Mouse (Mus musculus): ENCODE data around the gene Ccdc163. TPM values are rescaled to one million over a fixed set of nuclear protein-coding genes. Genes with fewer than 3 reads are reported as not detected.

Ccdc163 gene
- polyA plus RNA-seq, 1 experiment from 2014 or later = 34.1 TPM

DNA sequence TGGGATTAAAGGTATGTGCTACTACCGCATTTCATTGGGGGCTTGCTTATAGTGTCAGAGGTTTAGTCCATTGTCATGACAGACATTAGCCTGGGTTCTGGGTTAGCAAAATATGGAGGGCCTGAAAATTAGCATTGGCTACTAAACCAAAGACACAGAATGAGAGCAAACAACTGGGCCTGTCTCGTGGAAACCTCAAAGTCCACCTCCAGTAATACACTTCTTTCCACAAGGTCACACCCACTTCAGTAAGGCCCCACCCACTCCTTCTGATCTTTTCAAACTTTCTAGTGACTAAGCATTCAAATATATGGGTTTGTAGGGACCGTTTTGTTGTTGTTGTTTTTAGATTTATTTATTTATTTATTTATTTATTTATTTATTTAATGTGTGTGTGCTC is 21.2 kb downstream of the Ccdc163 start:
- ATAC-seq (ENCODE audit: low FRiP score) (no peak), DNase-seq (ENCODE audit: low spot score) (no peak)
- 90% methylated on average over 3 of the region's 3 CpGs for WGBS
- Histone ChIP-seq H3K4me1 (replicated peaks; ENCODE audit: control insufficient read depth, insufficient read depth, low read length) (no peaks in the 10 kb centered on the region), H3K36me3 (ENCODE audit: control insufficient read depth, insufficient read depth, low read length) (no peaks in the 10 kb centered on the region), H3K9ac (ENCODE audit: low read depth, low read length) (no peak overlapping the region), H3K27me3 (ENCODE audit: control insufficient read depth, insufficient read depth, low read length) (no peaks in the 10 kb centered on the region), H3K4me2 (replicated peaks; ENCODE audit: low read depth, low read length) (no peak overlapping the region), H3K4me3 (ENCODE audit: low read depth, low read length) (no peak overlapping the region), H3K27ac (ENCODE audit: low read depth, low read length) (no peak overlapping the region), H3K9me3 (ENCODE audit: control insufficient read depth, low read length) (no peaks in the 10 kb centered on the region)

DNA sequence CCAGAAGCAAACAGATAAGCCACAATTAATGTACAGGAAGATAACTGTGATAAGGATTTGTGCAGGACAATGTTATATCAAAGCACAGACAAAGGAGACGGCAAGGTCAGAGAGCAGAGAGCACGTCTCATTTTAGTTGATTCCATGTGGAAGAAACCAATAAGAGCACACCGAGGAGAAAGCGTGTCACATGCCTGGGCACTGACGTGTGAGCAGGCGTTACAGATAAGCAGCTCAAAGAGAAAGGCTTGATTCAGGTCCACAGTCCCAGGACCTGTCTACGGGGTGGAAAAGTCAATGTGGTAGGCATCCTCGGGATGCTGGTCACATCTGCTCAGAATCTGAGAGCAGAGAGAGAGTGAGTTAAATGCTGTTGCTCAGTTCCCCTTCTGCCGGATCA is 22.8 kb downstream of the Ccdc163 start:
- H3K4me1 ChIP-seq (replicated peaks; ENCODE audit: control insufficient read depth, insufficient read depth, low read length) = no peaks in the 10 kb centered on the region
- WGBS = 91% methylated on average over 9 of the region's 9 CpGs
- H3K36me3 ChIP-seq (ENCODE audit: control insufficient read depth, insufficient read depth, low read length) = no peaks in the 10 kb centered on the region
- H3K27me3 ChIP-seq (ENCODE audit: control insufficient read depth, insufficient read depth, low read length) = no peaks in the 10 kb centered on the region
- H3K4me2 ChIP-seq (replicated peaks; ENCODE audit: low read depth, low read length) = no peak overlapping the region
- DNase-seq (ENCODE audit: low spot score) (no peak), ATAC-seq (ENCODE audit: low FRiP score) (no peak)
- no peak overlapping the region for H3K4me3 ChIP-seq (ENCODE audit: low read depth, low read length)
- H3K9me3 ChIP-seq (ENCODE audit: control insufficient read depth, low read length) = no peaks in the 10 kb centered on the region
- no peak overlapping the region for H3K9ac ChIP-seq (ENCODE audit: low read depth, low read length)
- H3K27ac ChIP-seq (ENCODE audit: low read depth, low read length) = no peak overlapping the region

DNA sequence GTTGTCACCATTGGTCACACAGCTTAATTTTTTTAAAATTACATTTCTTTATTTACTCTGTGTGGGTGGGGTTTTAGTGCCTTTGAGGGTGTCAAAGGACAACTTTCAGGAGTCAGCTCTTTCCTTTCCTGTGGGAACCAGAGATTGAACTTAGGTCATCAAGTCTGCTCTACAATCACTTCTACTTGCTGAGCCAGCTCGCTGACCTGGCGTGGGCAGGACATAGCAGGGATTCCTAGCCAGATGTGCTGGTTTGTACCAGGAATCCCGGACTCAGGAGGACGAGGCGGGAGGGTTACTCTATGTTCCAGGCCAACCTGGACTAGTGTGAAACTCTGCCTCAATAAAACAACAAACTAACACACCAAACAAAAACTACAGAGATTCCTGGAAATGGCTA is 24.0 kb downstream of the Ccdc163 start:
- Histone ChIP-seq H3K4me3 (ENCODE audit: low read depth, low read length) (no peak overlapping the region), H3K4me2 (replicated peaks; ENCODE audit: low read depth, low read length) (no peak overlapping the region), H3K36me3 (ENCODE audit: control insufficient read depth, insufficient read depth, low read length) (no peaks in the 10 kb centered on the region), H3K9me3 (ENCODE audit: control insufficient read depth, low read length) (no peaks in the 10 kb centered on the region), H3K4me1 (replicated peaks; ENCODE audit: control insufficient read depth, insufficient read depth, low read length) (no peaks in the 10 kb centered on the region), H3K27me3 (ENCODE audit: control insufficient read depth, insufficient read depth, low read length) (no peaks in the 10 kb centered on the region), H3K27ac (ENCODE audit: low read depth, low read length) (no peak overlapping the region), H3K9ac (ENCODE audit: low read depth, low read length) (no peak overlapping the region)
- 68% methylated on average over 5 of the region's 5 CpGs for WGBS
- DNase-seq (ENCODE audit: low spot score) = no peak
- no peak for ATAC-seq (ENCODE audit: low FRiP score)

- Histone ChIP-seq H3K4me1 (replicated peaks; ENCODE audit: control insufficient read depth, insufficient read depth, low read length) (no peaks in the 10 kb centered on the region), H3K36me3 (ENCODE audit: control insufficient read depth, insufficient read depth, low read length) (no peaks in the 10 kb centered on the region), H3K4me2 (replicated peaks; ENCODE audit: low read depth, low read length) (no peak overlapping the region), H3K9ac (ENCODE audit: low read depth, low read length) (no peak overlapping the region), H3K9me3 (ENCODE audit: control insufficient read depth, low read length) (no peaks in the 10 kb centered on the region), H3K27ac (ENCODE audit: low read depth, low read length) (no peak overlapping the region), H3K4me3 (ENCODE audit: low read depth, low read length) (no peak overlapping the region), H3K27me3 (ENCODE audit: control insufficient read depth, insufficient read depth, low read length) (no peaks in the 10 kb centered on the region)
- 86% methylated on average over 2 of the region's 2 CpGs for WGBS
- ATAC-seq (ENCODE audit: low FRiP score) (no peak), DNase-seq (ENCODE audit: low spot score) (no peak)
Observed at GRCm38 (mm10) chr4:116734996-116735395, 26.7 kb downstream of the Ccdc163 start.

- H3K4me2 ChIP-seq (replicated peaks; ENCODE audit: low read depth, low read length) = no peak overlapping the region
- no peak overlapping the region for H3K9ac ChIP-seq (ENCODE audit: low read depth, low read length)
- DNase-seq (ENCODE audit: low spot score) (no peak), ATAC-seq (ENCODE audit: low FRiP score) (no peak)
- no peaks in the 10 kb centered on the region for H3K4me1 ChIP-seq (replicated peaks; ENCODE audit: control insufficient read depth, insufficient read depth, low read length)
- no peak overlapping the region for H3K4me3 ChIP-seq (ENCODE audit: low read depth, low read length)
- H3K9me3 ChIP-seq (ENCODE audit: control insufficient read depth, low read length) = no peaks in the 10 kb centered on the region
- no peak overlapping the region for H3K27ac ChIP-seq (ENCODE audit: low read depth, low read length)
- H3K27me3 ChIP-seq (ENCODE audit: control insufficient read depth, insufficient read depth, low read length) = no peaks in the 10 kb centered on the region
- WGBS = 88% methylated on average over 9 of the region's 9 CpGs
- H3K36me3 ChIP-seq (ENCODE audit: control insufficient read depth, insufficient read depth, low read length) = no peaks in the 10 kb centered on the region
Observed at GRCm38 (mm10) chr4:116738972-116739751, 30.9 kb downstream of the Ccdc163 start.

DNA sequence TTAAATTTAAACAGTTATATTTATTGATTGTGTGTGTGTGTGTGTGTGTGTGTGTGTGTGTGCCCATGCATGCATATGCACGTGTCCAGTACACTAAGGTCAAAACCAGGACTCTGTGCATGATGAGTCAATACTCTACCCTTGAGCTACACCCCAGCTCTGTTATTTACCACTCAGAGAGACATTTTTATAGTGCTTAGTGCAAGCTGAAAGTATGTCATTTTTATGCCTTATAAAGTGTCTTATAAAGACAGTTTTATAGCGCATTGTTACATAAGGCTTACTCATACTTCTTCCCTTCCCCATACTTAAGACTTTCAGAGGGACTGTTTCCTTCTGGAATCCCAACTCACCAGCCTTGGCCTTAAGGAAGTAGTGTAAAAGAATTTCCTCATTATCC is 41.4 kb downstream of the Ccdc163 start:
- H3K9me3 ChIP-seq (ENCODE audit: control insufficient read depth, low read length) = no peaks in the 10 kb centered on the region
- WGBS = 95% methylated on average over 2 of the region's 2 CpGs
- no peaks in the 10 kb centered on the region for H3K36me3 ChIP-seq (ENCODE audit: control insufficient read depth, insufficient read depth, low read length)
- H3K9ac ChIP-seq (ENCODE audit: low read depth, low read length) = no peak overlapping the region
- no peaks in the 10 kb centered on the region for H3K27me3 ChIP-seq (ENCODE audit: control insufficient read depth, insufficient read depth, low read length)
- H3K4me3 ChIP-seq (ENCODE audit: low read depth, low read length) = no peak overlapping the region
- DNase-seq (ENCODE audit: low spot score) (no peak), ATAC-seq (ENCODE audit: low FRiP score) (no peak)
- no peak overlapping the region for H3K4me2 ChIP-seq (replicated peaks; ENCODE audit: low read depth, low read length)
- H3K27ac ChIP-seq (ENCODE audit: low read depth, low read length) = no peak overlapping the region
- H3K4me1 ChIP-seq (replicated peaks; ENCODE audit: control insufficient read depth, insufficient read depth, low read length) = no peaks in the 10 kb centered on the region

DNA sequence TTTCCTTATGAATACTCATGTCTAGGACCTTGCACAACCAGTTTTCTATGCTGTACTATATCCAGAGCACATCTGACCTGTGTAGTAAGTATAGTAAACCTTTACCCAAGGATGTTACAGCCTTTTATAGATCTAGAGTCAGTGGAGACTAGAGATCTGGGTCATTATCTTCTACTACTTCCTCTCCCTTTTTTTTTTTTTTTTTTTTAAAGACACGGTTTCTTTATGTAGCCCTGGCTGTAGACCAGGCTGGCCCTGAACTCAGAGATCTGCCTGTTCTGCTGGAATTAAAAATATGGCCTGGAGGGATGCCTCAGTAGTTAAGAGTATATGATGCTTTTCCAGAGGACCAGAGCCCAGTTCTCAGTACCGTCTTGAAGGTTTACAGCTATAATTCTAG is 53.6 kb downstream of the Ccdc163 start:
- Histone ChIP-seq H3K4me3 (ENCODE audit: low read depth, low read length) (no peak overlapping the region), H3K4me1 (replicated peaks; ENCODE audit: control insufficient read depth, insufficient read depth, low read length) (no peaks in the 10 kb centered on the region), H3K4me2 (replicated peaks; ENCODE audit: low read depth, low read length) (no peak overlapping the region), H3K36me3 (ENCODE audit: control insufficient read depth, insufficient read depth, low read length) (no peaks in the 10 kb centered on the region), H3K27me3 (ENCODE audit: control insufficient read depth, insufficient read depth, low read length) (no peaks in the 10 kb centered on the region), H3K27ac (ENCODE audit: low read depth, low read length) (no peak overlapping the region), H3K9ac (ENCODE audit: low read depth, low read length) (no peak overlapping the region), H3K9me3 (ENCODE audit: control insufficient read depth, low read length) (no peaks in the 10 kb centered on the region)
- WGBS = 88% methylated on average over 2 of the region's 2 CpGs
- no peak for ATAC-seq (ENCODE audit: low FRiP score)
- DNase-seq (ENCODE audit: low spot score) = no peak

DNA sequence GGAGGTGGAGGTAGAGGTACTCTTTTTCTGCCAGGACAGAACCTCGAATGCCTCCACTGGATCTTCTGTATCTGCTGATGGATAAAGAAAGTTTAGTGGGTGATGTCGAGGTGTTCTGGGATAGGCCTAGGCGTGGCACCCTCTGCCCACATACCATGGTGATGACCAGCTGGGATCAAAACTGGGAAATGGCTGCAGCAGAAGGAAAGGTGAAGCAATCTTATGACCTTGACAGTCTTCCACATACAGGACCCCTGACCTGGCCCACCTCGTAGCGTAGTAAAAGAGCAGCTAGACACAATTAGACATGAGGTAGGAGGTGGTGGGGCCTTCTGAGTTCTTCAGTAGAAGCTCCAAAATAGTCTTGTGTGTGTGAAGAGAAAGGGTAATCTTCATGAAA is 55.7 kb downstream of the Ccdc163 start:
- no peak for DNase-seq (ENCODE audit: low spot score)
- H3K4me3 ChIP-seq (ENCODE audit: low read depth, low read length) = no peak overlapping the region
- 87% methylated on average over 5 of the region's 5 CpGs for WGBS
- no peaks in the 10 kb centered on the region for H3K9me3 ChIP-seq (ENCODE audit: control insufficient read depth, low read length)
- H3K27me3 ChIP-seq (ENCODE audit: control insufficient read depth, insufficient read depth, low read length) = no peaks in the 10 kb centered on the region
- H3K36me3 ChIP-seq (ENCODE audit: control insufficient read depth, insufficient read depth, low read length) = no peaks in the 10 kb centered on the region
- H3K9ac ChIP-seq (ENCODE audit: low read depth, low read length) = no peak overlapping the region
- ATAC-seq (ENCODE audit: low FRiP score) = no peak
- H3K27ac ChIP-seq (ENCODE audit: low read depth, low read length) = no peak overlapping the region
- no peak overlapping the region for H3K4me2 ChIP-seq (replicated peaks; ENCODE audit: low read depth, low read length)
- H3K4me1 ChIP-seq (replicated peaks; ENCODE audit: control insufficient read depth, insufficient read depth, low read length) = no peaks in the 10 kb centered on the region

- no peak for DNase-seq (ENCODE audit: low spot score)
- no peak for ATAC-seq (ENCODE audit: low FRiP score)
- Histone ChIP-seq H3K4me3 (ENCODE audit: low read depth, low read length) (no peak overlapping the region), H3K9me3 (ENCODE audit: control insufficient read depth, low read length) (no peaks in the 10 kb centered on the region), H3K36me3 (ENCODE audit: control insufficient read depth, insufficient read depth, low read length) (no peaks in the 10 kb centered on the region), H3K27me3 (ENCODE audit: control insufficient read depth, insufficient read depth, low read length) (no peaks in the 10 kb centered on the region), H3K4me2 (replicated peaks; ENCODE audit: low read depth, low read length) (no peak overlapping the region), H3K4me1 (replicated peaks; ENCODE audit: control insufficient read depth, insufficient read depth, low read length) (no peaks in the 10 kb centered on the region), H3K27ac (ENCODE audit: low read depth, low read length) (no peak overlapping the region), H3K9ac (ENCODE audit: low read depth, low read length) (no peak overlapping the region)
- 87% methylated on average over 5 of the region's 5 CpGs for WGBS
Observed at GRCm38 (mm10) chr4:116768510-116768909, 60.2 kb downstream of the Ccdc163 start.

Data from hindbrain, embryonic 11.5 days (tissue).